Mouse (Mus musculus) erythroid progenitor cell, adult 5-6 weeks (primary cell): ENCODE data around the gene Ptpn22. TPM values are rescaled to one million over a fixed set of nuclear protein-coding genes. Genes with fewer than 3 reads are reported as not detected.
A peak's percentile ranks its signal among the peaks of the same experiment; 100 is the strongest.

Source experiments
- ATAC-seq: replicated peaks from 2 replicates; pipeline ENCODE4 v1.8.0; 2016; ENCODE audit warnings: moderate number of reproducible peaks, mild to moderate bottlenecking, moderate TSS enrichment, inconsistent platforms; ENCODE audit not compliant: poor library complexity, low FRiP score, severe bottlenecking
- total RNA-seq, 2 experiments: library from RNA; stranded (forward) in 1 of 2; stranded (reverse) in 1 of 2; fragments of 150-400 nt in 1 of 2; fragments of 186-747, 209-891 nt in 1 of 2; gene quantifications; 2 replicates each; pipeline versions ENCODE4 v1.2.3 to v1.2.4; 2015 to 2017; ENCODE audit warnings: low replicate concordance in 2 of 2

The Ptpn22 gene
- total RNA-seq, 2 experiments from 2014 or later = 10.3 to 19.7 TPM

- no peak for ATAC-seq
These were observed 2.4 kb upstream of the Ptpn22 start for GRCm38 (mm10) chr3:103857036-103857805.

DNA sequence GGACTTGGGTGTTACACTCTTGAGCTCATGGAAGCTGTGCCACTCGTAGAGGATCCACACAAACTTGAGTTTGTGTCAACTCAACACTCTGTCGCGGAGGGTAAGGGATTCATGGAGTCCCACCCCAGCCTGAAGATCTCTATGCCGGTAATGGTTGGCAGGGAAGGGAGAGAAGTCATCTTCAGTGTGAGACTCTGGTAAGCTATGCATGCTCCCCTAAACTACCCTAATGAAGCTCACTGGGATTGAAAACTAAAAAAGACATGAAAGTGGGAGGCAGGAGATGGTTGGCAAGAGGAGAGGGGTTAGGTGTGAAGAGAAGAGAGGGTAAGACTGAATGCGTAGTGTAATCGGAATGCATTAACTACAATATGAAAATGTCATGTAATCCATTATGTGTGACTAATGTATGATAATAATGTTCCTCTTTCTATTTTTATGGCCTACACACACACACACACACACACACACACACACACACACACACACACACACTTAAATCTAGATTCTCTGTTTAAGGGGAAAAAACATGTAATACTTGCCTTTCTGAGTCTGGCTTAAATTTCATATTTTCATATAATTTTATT lies 1.5 kb upstream of the Ptpn22 start:
- no peak for ATAC-seq

DNA sequence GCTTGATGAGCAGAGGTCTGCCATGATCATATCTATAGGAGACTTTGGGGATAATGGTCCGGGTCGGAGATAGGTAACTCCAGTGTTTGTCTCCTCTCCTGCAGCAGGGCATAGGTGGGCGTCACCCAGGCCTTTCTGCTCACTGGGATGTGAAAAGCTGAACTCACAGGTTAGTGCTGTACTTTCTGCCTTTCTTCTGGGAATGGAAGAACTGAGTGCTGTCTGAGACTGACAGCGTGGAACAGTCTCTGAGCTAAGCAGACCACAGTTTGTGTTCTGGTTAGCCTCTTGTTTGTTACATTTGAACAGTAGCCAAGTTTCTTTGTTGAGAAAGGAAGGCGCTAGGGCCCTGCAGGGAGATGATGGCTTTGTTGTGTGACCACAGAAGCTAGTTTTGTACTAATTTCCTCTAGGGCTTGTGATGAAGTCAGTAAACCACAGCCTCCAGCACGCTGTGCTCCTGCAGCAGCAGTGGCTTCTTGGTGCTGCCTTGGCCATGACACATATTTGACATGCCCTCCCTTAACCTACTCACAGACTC lies 326 bp downstream of the Ptpn22 start:
- ATAC-seq = peak; percentile 57

- ATAC-seq = no peak
These were observed 3.2 kb downstream of the Ptpn22 start for GRCm38 (mm10) chr3:103862721-103863220.

DNA sequence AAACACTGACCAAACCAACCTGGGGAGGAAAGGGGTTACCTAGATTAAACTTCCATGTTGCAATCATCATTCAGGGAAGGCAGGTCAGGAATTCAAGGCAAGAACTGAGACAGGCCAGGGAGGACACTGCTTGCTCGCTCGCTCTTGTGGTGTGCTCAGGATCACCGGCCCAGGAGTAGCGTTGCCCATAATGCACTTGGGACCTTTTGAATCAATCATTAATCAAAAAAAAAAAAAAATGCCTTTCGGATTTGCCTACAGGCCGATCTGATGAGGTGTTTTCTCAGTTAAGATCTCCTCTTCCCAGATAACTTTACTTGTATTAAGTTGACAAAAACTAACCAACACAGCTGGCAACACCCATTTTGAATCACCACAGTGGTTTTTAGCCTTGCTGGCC lies 4.6 kb downstream of the Ptpn22 start:
- no peak for ATAC-seq

DNA sequence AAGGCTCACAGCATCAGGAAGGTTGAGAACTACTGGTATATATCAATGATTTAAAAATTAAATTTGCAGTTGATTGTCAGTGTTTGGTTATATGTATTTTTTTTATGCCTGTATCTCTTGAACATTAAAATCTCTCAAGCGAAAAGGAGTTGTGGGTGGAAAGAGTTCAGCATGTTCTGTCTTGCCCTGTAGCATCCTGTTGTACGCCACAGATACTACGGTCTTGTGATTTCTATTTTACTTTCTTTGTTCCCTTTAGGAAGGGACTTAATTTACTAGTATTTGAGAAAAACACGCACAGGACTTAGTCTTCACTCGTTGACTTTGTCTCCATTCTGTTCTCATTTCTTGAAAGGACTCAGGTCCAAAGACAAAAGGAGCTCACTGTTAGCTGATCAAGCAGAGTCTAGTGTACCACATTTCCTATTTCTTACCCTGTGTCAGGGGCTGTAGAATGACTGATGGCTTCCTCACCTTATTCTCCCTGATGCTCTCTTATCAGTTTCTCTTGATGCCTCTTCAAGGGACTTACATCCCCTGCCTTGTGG lies 7.9 kb downstream of the Ptpn22 start:
- ATAC-seq = no peak

GRCm38 (mm10) chr3:103868008-103868407 lies 8.4 kb downstream of the Ptpn22 start:
- ATAC-seq = no peak

- ATAC-seq = no peak
These were observed 13.1 kb downstream of the Ptpn22 start for GRCm38 (mm10) chr3:103872663-103873098.

- ATAC-seq = no peak
These were observed 14.7 kb downstream of the Ptpn22 start for GRCm38 (mm10) chr3:103874329-103874728.

DNA sequence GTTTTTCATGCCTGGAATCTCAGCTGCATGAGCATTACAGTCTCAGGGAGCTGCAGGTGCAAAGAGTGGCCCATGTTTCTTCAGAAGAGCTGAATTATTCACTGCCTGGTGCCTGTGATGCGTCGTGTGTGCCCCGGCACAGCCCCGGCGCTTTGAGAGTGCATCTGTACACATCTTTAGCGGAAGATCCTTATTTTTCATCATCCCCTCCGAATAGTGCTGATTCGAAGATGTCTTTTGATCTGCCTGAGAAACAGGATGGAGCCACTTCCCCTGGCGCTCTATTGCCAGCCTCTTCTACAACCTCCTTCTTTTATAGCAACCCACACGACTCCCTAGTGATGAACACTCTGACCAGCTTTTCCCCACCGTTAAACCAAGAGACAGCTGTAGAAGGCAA lies 26.4 kb downstream of the Ptpn22 start:
- ATAC-seq = no peak

DNA sequence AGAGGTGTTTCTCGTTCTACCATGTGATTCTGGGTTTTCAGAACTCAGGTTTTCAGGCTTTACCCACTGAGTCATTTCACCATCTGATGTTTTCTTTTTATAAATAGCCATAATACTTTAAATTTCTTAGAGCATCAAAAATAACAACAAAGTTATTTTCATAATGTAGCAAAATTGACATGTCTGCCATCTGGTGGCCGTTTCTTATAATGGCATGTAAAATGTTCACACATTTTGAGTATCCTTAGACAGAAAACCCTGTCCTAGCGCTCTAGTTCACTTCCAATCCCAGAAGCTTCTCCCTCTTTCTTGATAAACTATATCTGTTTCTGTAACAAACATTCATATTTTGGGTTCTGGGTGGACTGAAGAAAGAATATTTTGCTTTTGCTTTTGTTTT lies 28.0 kb downstream of the Ptpn22 start:
- no peak for ATAC-seq

- ATAC-seq = no peak
These were observed 33.8 kb downstream of the Ptpn22 start for GRCm38 (mm10) chr3:103893374-103893773.

DNA sequence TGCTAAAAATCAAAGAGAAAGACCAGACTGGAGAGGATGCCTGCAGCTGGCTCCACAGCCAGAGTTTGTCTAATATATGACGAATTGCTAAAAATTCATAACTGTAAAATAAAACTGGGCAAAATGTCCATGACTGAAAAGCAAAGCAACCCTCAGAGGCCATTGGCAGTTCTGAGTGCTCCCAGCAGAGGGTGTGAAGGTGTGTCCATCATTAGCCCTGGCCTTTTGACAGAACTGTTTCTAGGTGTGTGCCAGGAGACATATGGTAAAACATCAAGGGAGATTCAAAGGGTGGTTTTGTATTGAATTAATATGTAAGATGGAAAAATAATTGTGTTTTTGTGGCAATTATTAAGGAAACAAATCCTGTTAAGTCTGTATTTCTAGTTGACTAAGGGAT lies 45.1 kb downstream of the Ptpn22 start:
- peak; percentile 98 for ATAC-seq

GRCm38 (mm10) chr3:103907335-103908030 lies 47.9 kb downstream of the Ptpn22 start:
- ATAC-seq = no peak

GRCm38 (mm10) chr3:103908781-103909180 lies 49.2 kb downstream of the Ptpn22 start:
- no peak for ATAC-seq

DNA sequence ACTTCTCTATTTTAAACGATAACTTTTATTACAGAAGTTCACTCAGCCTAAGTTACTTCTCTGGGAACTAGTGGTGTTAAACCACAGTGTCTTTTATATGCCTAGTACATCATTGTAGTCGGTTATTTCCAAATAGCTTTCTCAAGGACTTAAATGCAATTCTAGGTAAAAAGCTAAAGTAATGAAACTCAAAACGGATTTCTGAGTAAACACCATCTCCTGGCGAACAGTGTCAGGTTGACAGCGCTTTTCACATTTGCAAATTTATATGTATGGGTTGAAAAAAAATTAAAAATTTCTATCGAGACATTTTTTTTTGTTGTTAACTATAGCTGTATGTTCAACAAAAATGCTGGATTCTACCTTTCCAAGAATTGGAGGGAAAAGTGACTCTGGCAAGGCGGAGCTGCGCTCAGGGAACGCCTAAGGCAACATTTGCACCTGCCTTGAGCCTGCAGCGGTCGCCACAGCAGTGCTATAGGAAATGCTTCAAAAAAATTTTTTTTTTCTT lies 53.9 kb downstream of the Ptpn22 start:
- ATAC-seq = peak; percentile 73

- ATAC-seq = peak; percentile 91
These were observed 54.5 kb downstream of the Ptpn22 start, which contains the start of gene Rsbn1 for GRCm38 (mm10) chr3:103914010-103914669. Rsbn1 (plus strand) TSS chr3:103914120.

- peak; percentile 40 for ATAC-seq
These were observed 55.3 kb downstream of the Ptpn22 start for GRCm38 (mm10) chr3:103914732-103915508.

DNA sequence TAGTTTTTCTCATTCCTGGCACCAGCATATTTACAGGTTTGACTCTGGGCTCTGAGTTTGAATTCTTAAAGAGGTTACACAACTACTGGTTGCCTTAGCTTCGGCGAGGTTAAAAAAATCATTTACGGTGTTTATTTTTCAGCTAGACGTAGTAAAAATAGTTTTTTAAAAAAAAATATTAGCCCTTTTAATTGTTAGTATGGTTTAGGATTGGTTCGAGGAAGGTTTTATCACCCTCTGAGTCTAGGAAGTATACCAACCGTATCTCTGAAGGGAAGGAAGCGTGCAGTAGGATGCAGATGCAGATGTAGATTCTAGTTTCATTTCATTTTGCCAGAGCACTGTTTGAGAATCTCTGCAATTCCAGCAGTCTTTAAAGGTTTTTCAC lies 55.9 kb downstream of the Ptpn22 start:
- ATAC-seq = no peak
